Mouse (Mus musculus) embryonic facial prominence, embryonic 11.5 days (tissue): ENCODE measurements around the gene Dse. TPM values are rescaled to one million over a fixed set of nuclear protein-coding genes. Genes with fewer than 3 reads are reported as not detected.
A peak's percentile ranks its signal among the peaks of the same experiment; 100 is the strongest.

Experiments used
- ATAC-seq: fragments of 200-750 bp; cut with Nextera tagmentation; replicated peaks from 2 replicates; pipeline ENCODE4 v1.8.0; 2017; ENCODE audit warnings: low read depth; ENCODE audit not compliant: insufficient number of reproducible peaks, low FRiP score, low TSS enrichment
- DNase-seq: peaks from one replicate; pipeline ENCODE4 v3.0.0-alpha.2; 2015; ENCODE audit warnings: low spot score
- H3K27ac ChIP-seq: fragments of 300-500 bp; sonication (generic); replicated peaks from 2 replicates; pipeline ENCODE4 v1.5.1; 2014; ENCODE audit warnings: mild to moderate bottlenecking, low read depth, low read length, control low read depth
- H3K27me3 ChIP-seq: fragments of 300-500 bp; sonication (generic); 2 replicates; pipeline ENCODE4 v1.6.1; 2014; ENCODE audit warnings: mild to moderate bottlenecking, low read length, moderate library complexity, mixed read lengths; ENCODE audit not compliant: control insufficient read depth, insufficient read depth
- H3K36me3 ChIP-seq: fragments of 300-500 bp; sonication (generic); replicated peaks from 2 replicates; pipeline ENCODE4 v1.6.1; 2014; ENCODE audit warnings: low read depth, mild to moderate bottlenecking, low read length, moderate library complexity, mixed read lengths; ENCODE audit not compliant: control insufficient read depth, insufficient read depth
- H3K4me1 ChIP-seq: fragments of 300-500 bp; sonication (generic); 2 replicates; pipeline ENCODE4 v1.6.1; 2014; ENCODE audit warnings: low read length, mixed read lengths; ENCODE audit not compliant: control insufficient read depth, insufficient read depth
- H3K4me2 ChIP-seq: fragments of 300-500 bp; sonication (generic); 2 replicates; pipeline ENCODE4 v1.6.1; 2014; ENCODE audit warnings: low read depth, mild to moderate bottlenecking, control low read depth, low read length, moderate library complexity
- H3K4me3 ChIP-seq: fragments of 300-500 bp; sonication (generic); 2 replicates; pipeline ENCODE4 v1.5.1; 2014; ENCODE audit warnings: low read depth, low read length, control low read depth
- H3K9ac ChIP-seq: fragments of 300-500 bp; sonication (generic); replicated peaks from 2 replicates; pipeline ENCODE4 v1.6.1; 2014; ENCODE audit warnings: mild to moderate bottlenecking, control low read depth, low read length
- H3K9me3 ChIP-seq: fragments of 300-500 bp; sonication (generic); replicated peaks from 2 replicates; pipeline ENCODE4 v1.6.1; 2016; ENCODE audit warnings: mild to moderate bottlenecking, low read length, inconsistent platforms, mixed read lengths; ENCODE audit not compliant: control insufficient read depth
- WGBS: fragments of 180-500 bp; shearing (Covaris S2); extraction: QIAGEN DNeasy Blood & Tissue Kit; methylation state at CpG from one replicate; pipeline ENCODE4 v1.1.7; 2014; 5-methylcytosine and 5-hydroxymethylcytosine counted together
- polyA plus RNA-seq: library from polyadenylated mRNA; unstranded; fragments of >200 nt; fragmentation: Nextera tagmentation; extraction: Ambion mirVana; gene quantifications from 2 replicates; pipeline ENCODE4 v1.2.1, GENCODE M21; 2014

Gene Dse
- polyA plus RNA-seq, 1 experiment from 2014 or later: 45.1 TPM

DNA sequence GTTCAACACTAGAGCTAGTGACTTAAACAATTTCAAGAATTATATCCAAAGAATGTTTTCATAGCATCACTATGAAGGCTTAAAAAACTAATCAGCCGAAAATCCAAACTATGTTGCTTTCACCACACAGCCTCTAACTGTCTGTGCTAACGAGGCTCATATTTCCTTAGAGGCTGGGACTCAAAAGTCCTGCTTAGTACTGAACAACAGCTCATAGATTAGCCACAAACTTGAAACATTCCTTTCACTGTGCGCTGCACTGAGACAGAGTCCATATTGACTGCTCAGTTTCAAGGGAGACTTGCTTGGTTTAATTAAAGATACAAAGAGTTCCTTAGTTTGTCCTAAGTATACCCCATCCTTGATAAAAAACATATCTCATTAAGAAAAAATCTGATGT is 57.7 kb downstream of the Dse start:
- Histone ChIP-seq H3K27ac (no peak overlapping the region), H3K4me2 (no peak overlapping the region), H3K9ac (no peak overlapping the region), H3K36me3 (no peaks in the 10 kb centered on the region), H3K4me3 (no peak overlapping the region), H3K4me1 (no peaks in the 10 kb centered on the region; the same call in 1 of the 2 replicates), H3K9me3 (no peaks in the 10 kb centered on the region), H3K27me3 (no peaks in the 10 kb centered on the region)
- DNase-seq (peak; percentile 35), ATAC-seq (no peak; the same call in 1 of the 2 replicates)
- WGBS: 43% methylated on average over 3 of the region's 3 CpGs

DNA sequence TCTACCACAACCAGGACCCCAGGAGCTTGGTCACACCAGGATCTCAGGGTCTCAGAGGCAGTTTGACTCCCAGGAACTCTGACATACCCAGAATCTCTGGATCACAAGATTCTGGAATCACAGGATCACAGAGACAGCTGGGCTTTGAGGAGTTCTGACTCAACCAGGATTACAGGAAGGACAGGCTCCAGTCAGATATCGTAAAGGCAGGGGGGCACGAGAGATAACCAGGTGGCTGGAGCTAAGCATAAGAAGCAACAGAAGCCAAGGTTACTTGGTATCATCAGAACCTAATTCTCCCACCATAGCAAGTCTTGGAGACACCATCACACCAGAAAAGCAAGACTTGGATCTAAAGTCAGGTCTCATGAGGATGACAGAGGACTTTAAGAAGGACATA is 65.8 kb downstream of the Dse start:
- no peaks in the 10 kb centered on the region for H3K36me3 ChIP-seq
- H3K9ac ChIP-seq: no peak overlapping the region
- DNase-seq (no peak), ATAC-seq (no peak)
- H3K9me3 ChIP-seq: no peaks in the 10 kb centered on the region
- 93% methylated on average over 2 of the region's 2 CpGs for WGBS
- no peaks in the 10 kb centered on the region for H3K4me1 ChIP-seq
- no peaks in the 10 kb centered on the region for H3K27me3 ChIP-seq
- no peak overlapping the region for H3K4me3 ChIP-seq
- no peak overlapping the region for H3K4me2 ChIP-seq
- no peak overlapping the region for H3K27ac ChIP-seq

DNA sequence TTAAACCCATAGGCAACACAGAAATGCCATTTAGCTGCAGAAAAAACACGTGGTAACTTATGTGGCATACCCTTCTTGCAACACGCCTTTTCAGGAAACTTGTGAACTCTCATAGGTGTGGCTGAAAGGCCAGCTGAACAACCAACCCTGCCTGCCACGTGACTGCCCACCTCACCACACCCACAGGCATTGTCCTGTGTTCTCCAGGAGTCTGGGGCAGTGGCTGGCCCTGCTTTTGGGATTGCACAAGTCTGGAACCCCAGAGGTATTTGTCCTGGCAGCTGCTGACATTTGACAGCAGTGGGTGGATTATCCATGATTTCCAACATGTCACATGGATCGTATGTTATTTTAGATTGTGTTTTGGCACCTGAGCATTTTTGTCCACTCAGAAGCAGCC is 67.7 kb downstream of the Dse start:
- Histone ChIP-seq H3K9ac (no peak overlapping the region), H3K27ac (no peak overlapping the region), H3K9me3 (no peaks in the 10 kb centered on the region), H3K4me1 (no peaks in the 10 kb centered on the region), H3K27me3 (no peaks in the 10 kb centered on the region), H3K36me3 (no peaks in the 10 kb centered on the region), H3K4me2 (no peak overlapping the region), H3K4me3 (no peak overlapping the region)
- 72% methylated on average over 4 of the region's 4 CpGs for WGBS
- ATAC-seq (no peak), DNase-seq (no peak)

DNA sequence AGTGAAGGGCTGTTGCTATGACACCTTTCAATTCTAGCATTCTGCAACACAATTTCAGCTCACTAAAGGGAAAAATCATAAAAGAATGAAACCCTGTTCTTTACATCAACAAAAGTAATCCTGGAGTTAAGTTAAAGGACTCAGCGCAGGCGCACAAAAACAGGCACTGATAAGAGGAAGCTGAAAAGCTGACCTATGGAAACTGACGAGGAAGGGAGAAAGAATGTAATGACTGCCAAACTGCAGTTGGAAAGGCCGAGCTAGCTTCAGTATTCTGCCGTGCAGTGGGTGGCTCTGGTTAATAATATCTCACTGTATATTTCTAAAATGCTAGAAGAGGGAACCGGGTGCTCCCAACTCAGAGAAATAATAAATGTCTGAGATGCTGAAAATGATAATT is 69.5 kb downstream of the Dse start:
- Histone ChIP-seq H3K9me3 (no peaks in the 10 kb centered on the region), H3K27ac (no peak overlapping the region), H3K4me1 (no peaks in the 10 kb centered on the region), H3K9ac (no peak overlapping the region), H3K27me3 (no peaks in the 10 kb centered on the region), H3K4me2 (no peak overlapping the region), H3K4me3 (no peak overlapping the region), H3K36me3 (no peaks in the 10 kb centered on the region)
- 74% methylated on average over 6 of the region's 6 CpGs for WGBS
- no peak for ATAC-seq
- DNase-seq: no peak

DNA sequence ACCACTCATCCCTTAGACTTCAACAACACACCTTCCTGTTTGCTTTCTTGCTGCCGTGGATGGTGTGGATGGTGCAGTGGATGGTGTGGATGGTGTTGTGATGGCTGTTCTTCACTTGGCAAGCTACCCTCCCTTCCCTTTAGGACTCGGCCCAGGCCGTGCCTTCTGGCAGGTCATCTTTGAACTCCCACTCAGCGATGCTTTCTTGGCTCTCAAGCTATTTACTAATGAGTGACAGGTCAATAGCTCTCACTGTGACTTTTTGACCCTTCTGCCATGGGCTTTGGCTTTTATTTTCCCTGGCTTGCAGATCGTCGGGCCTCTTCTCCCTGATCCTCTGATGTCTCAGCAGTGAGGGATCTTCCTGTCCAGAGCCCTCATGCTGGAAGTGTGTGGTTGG is 71.1 kb downstream of the Dse start:
- H3K9me3 ChIP-seq: no peaks in the 10 kb centered on the region
- no peak overlapping the region for H3K4me3 ChIP-seq
- H3K4me2 ChIP-seq: no peak overlapping the region
- no peaks in the 10 kb centered on the region for H3K36me3 ChIP-seq
- H3K4me1 ChIP-seq: no peaks in the 10 kb centered on the region
- WGBS: 15% methylated on average over 6 of the region's 6 CpGs
- no peak overlapping the region for H3K27ac ChIP-seq
- no peak for ATAC-seq
- no peak overlapping the region for H3K9ac ChIP-seq
- H3K27me3 ChIP-seq: no peaks in the 10 kb centered on the region
- no peak for DNase-seq

DNA sequence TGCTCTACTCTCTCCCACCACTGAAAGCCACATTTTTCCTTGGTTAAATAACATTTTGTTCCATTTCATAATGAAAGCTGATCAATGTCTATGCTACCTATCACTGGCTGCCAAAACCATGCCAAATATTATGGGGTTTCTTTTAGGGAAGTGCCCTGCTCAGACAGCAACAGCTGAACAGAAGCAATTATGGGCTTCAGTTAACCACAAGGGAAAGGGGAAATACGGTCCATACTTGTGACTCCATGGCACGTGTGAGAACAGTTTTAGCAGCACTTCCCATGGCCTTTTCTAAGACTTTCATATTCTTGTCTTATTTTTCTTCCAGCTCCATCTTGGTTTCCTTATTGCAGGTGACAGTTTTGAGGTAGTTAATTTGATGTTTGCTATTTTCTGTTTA is 76.2 kb downstream of the Dse start:
- no peak overlapping the region for H3K4me3 ChIP-seq
- 68% methylated on average over 2 of the region's 2 CpGs for WGBS
- no peaks in the 10 kb centered on the region for H3K27me3 ChIP-seq
- H3K4me1 ChIP-seq: no peaks in the 10 kb centered on the region
- no peak overlapping the region for H3K4me2 ChIP-seq
- H3K9ac ChIP-seq: no peak overlapping the region
- H3K36me3 ChIP-seq: no peaks in the 10 kb centered on the region
- no peak for DNase-seq
- no peak for ATAC-seq
- H3K9me3 ChIP-seq: no peaks in the 10 kb centered on the region
- no peak overlapping the region for H3K27ac ChIP-seq

DNA sequence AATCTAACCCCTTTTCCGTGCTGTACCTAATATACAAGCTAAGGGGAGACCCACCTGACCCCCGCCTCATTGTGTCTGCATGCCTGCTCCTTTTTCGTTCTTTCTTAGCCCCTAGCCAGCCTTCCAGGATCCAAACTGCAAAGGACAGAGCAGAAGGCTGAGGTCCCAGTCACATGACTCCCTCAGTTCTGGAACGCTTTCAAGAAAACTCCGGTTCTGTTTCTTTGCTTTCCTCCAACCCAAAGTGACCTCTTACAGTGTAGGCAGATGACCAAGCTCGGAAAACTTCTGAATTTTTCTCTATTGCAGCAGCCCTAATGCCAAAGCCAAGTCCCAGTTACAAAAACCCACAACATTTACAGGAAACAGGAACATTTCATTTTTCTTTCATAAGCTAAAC is 79.1 kb downstream of the Dse start:
- DNase-seq (no peak), ATAC-seq (no peak)
- no peaks in the 10 kb centered on the region for H3K4me1 ChIP-seq
- no peaks in the 10 kb centered on the region for H3K9me3 ChIP-seq
- H3K4me2 ChIP-seq: no peak overlapping the region
- no peak overlapping the region for H3K9ac ChIP-seq
- no peaks in the 10 kb centered on the region for H3K36me3 ChIP-seq
- no peak overlapping the region for H3K4me3 ChIP-seq
- WGBS: 89% methylated on average over 6 of the region's 6 CpGs
- H3K27ac ChIP-seq: no peak overlapping the region
- no peaks in the 10 kb centered on the region for H3K27me3 ChIP-seq

DNA sequence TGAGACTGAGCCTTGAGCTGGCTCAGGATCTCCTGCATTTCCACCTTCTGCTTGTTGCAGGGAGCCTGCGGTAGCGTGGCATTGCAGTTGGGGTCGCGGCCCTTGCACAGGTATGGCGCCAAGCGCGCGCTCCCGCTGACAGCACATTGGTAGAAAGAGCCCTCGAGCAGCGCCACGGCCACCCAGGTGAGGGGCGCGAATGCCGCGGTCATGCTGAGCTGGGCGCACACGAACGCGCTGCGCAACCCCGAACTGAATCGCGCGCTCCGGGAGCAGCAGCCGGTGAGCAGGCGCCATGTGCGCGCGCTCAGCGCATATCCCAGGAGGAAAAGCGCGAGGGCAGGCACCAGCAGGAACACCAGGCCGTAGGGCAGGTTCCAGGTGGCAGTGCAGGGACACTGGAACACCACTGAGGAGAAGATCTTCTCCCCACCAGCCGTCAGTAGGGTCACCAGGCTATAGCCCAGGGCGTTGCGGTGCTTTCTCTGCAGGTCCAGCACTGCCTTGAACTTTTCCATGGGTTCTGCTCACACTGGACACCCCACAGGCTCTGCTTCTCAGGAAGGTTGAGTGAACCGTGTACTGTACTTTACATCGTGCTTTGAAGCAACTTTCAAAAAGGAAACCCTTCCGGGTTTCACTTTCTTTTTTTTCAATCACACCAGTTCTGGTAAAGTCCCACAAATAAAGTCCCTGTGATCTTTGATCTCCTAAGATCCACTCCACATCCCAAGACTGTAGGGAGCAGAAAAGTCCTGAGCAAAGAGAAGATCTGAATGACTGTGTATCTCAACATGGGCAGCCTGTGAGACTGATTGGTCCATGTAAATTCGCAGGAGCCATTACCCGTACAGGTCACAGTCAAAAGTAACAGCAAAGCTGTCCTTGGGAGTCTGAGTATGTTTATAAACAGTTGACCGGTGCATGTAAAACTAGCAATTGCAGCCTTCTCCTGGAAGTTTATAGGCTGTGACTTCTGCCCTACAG is 79.8 kb downstream of the Dse start, which contains the start of gene Calhm6:
Calhm6 (minus strand) TSS at position 593 of the 987 bp plus-strand sequence.
- H3K27ac ChIP-seq: no peak within 1 kb of the TSS
- ATAC-seq: peak; percentile 70

More for the DNA sequence above, 79.8 kb downstream of the Dse start, which contains the start of gene Calhm6:
- WGBS: 19% methylated on average over 44 of the region's 44 CpGs
- Histone ChIP-seq H3K4me1 (no peaks in the 10 kb centered on the region), H3K9me3 (no peaks in the 10 kb centered on the region), H3K4me3 (peak within 1 kb of the TSS; percentile 42), H3K4me2 (peak within 1 kb of the TSS; percentile 71), H3K27me3 (no peaks in the 10 kb centered on the region), H3K9ac (peak within 1 kb of the TSS; percentile 60), H3K36me3 (no peaks in the 10 kb centered on the region)
- DNase-seq: peak; percentile 72
